In genomic region chr3:103386292-103387031, GRCm38 (mm10) we compare ENCODE assay signal across 10 mouse cellular contexts.
DNase-seq lines count a peak whose midpoint lies in the region; ATAC-seq lines count a peak whose summit lies in the region.
"Had no signal": no experiment of that assay in that cellular context is flagged by ENCODE, and none has a peak within 500 bp of the region (broad histone marks: within the 10 kb centered on the region; RNA-seq: fewer than 3 reads in every experiment).

No protein-coding gene starts in this region.

- peak; percentile 34 to 39 for DNase-seq in cerebellum, postnatal 10 days
- no peak for DNase-seq in cerebellum, adult 18-20 months
- peak; percentile 96 for DNase-seq in CD4-positive helper T cell, adult 2 months (ENCODE audit: low read depth, low spot score)
- peak; percentile 47 for DNase-seq in c-Kit-positive CD71-positive TER-119-positive erythroid progenitor cells, embryonic 14.5 days (ENCODE audit: low spot score)
- DNase-seq in urinary bladder, adult 18-20 months (ENCODE audit: low spot score in 2 of 2), result no peak
- no peak for DNase-seq in right cerebral cortex, postnatal 4 days
- DNase-seq in heart, adult 18-20 months, result no peak
- DNase-seq: cerebellum, adult 8-10 months had no signal

- peak; percentile 30; the same call in 1 of the 2 replicates for ATAC-seq in neutrophil, adult 5-6 weeks (ENCODE audit: extremely low read depth, insufficient number of reproducible peaks, low FRiP score, poor library complexity, severe bottlenecking)
- ATAC-seq: forebrain, embryonic 16.5 days had no signal

Comparison
In these comparisons a context has a peak if more than half of its experiments do, and no peak if none do; other contexts are left out.
1. DNase-seq: peak in cerebellum, postnatal 10 days (2 of 2), CD4-positive helper T cell, adult 2 months (single experiment) and c-Kit-positive CD71-positive TER-119-positive erythroid progenitor cells, embryonic 14.5 days (single experiment); none in cerebellum, adult 18-20 months (0 of 2), urinary bladder, adult 18-20 months (0 of 2), right cerebral cortex, postnatal 4 days (single experiment) and heart, adult 18-20 months (0 of 2).